Comparison of ENCODE assay signal across 17 mouse cellular contexts in genomic region chr12:4158179-4158578, GRCm38 (mm10). TPM values are rescaled to one million over a fixed set of nuclear protein-coding genes. Genes with fewer than 3 reads are reported as not detected.
DNase-seq lines count a peak whose midpoint lies in the region; ATAC-seq lines count a peak whose summit lies in the region.
"Had no signal": no experiment of that assay in that cellular context is flagged by ENCODE, and none has a peak within 500 bp of the region (broad histone marks: within the 10 kb centered on the region; RNA-seq: fewer than 3 reads in every experiment).

No protein-coding gene starts in this region.

- H3K9ac ChIP-seq in embryonic facial prominence, embryonic 15.5 days = no peak overlapping the region
- H3K9ac ChIP-seq in liver, embryonic 12.5 days = no peak overlapping the region
- H3K9ac ChIP-seq: heart, embryonic 13.5 days; hindbrain, embryonic 13.5 days; intestine, embryonic 15.5 days had no signal

- peaks cover 10% of the 10 kb centered on the region; the same call in 1 of the 2 replicates for H3K4me1 ChIP-seq in embryonic facial prominence, embryonic 15.5 days
- peaks cover 7% of the 10 kb centered on the region; the same call in 1 of the 2 replicates for H3K4me1 ChIP-seq in embryonic facial prominence, embryonic 10.5 days
- peaks cover 11% of the 10 kb centered on the region for H3K4me1 ChIP-seq in megakaryocyte, embryonic 14.5 days
- no peaks in the 10 kb centered on the region for H3K4me1 ChIP-seq in liver, embryonic 12.5 days
- H3K4me1 ChIP-seq: hindbrain, embryonic 13.5 days; intestine, embryonic 15.5 days had no signal

- no peak for DNase-seq in embryonic facial prominence, embryonic 10.5 days (ENCODE audit: low spot score)
- no peak for DNase-seq in B cell, adult 2 months
- no peak for DNase-seq in adrenal gland, postnatal 25 days
- DNase-seq: adrenal gland, postnatal 10 days; gastrocnemius, adult 2 months; gastrocnemius, postnatal 25 days; heart, adult 11 months had no signal

- no peaks in the 10 kb centered on the region for H3K36me3 ChIP-seq in embryonic facial prominence, embryonic 15.5 days
- H3K36me3 ChIP-seq in embryonic facial prominence, embryonic 10.5 days (replicated peaks) = no peaks in the 10 kb centered on the region
- no peaks in the 10 kb centered on the region for H3K36me3 ChIP-seq in megakaryocyte, embryonic 14.5 days (replicated peaks; ENCODE audit: low read length)
- H3K36me3 ChIP-seq in liver, embryonic 12.5 days = no peaks in the 10 kb centered on the region
- H3K36me3 ChIP-seq: forebrain, embryonic 10.5 days; heart, embryonic 13.5 days; hindbrain, embryonic 13.5 days; intestine, embryonic 15.5 days had no signal

- H3K4me2 ChIP-seq in embryonic facial prominence, embryonic 15.5 days (replicated peaks) = no peak overlapping the region
- H3K4me2 ChIP-seq in liver, embryonic 12.5 days = no peak overlapping the region
- H3K4me2 ChIP-seq: heart, embryonic 13.5 days; hindbrain, embryonic 13.5 days; intestine, embryonic 15.5 days had no signal

- ATAC-seq in embryonic facial prominence, embryonic 15.5 days (ENCODE audit: insufficient number of reproducible peaks, low FRiP score, low TSS enrichment, low read depth) = no peak
- ATAC-seq in granulocyte monocyte progenitor cell, adult 5-6 weeks (replicated peaks; ENCODE audit: poor library complexity, severe bottlenecking) = peak; percentile 62
- no peak for ATAC-seq in liver, embryonic 12.5 days
- ATAC-seq: forebrain, embryonic 14.5 days had no signal

- no peaks in the 10 kb centered on the region for H3K27me3 ChIP-seq in embryonic facial prominence, embryonic 15.5 days
- no peaks in the 10 kb centered on the region for H3K27me3 ChIP-seq in embryonic facial prominence, embryonic 10.5 days (replicated peaks; ENCODE audit: low read depth, poor library complexity, severe bottlenecking)
- H3K27me3 ChIP-seq in megakaryocyte, embryonic 14.5 days (replicated peaks) = no peaks in the 10 kb centered on the region
- no peaks in the 10 kb centered on the region for H3K27me3 ChIP-seq in liver, embryonic 12.5 days (replicated peaks)
- H3K27me3 ChIP-seq: heart, embryonic 13.5 days; hindbrain, embryonic 13.5 days; intestine, embryonic 15.5 days had no signal

- no peaks in the 10 kb centered on the region for H3K9me3 ChIP-seq in embryonic facial prominence, embryonic 15.5 days (replicated peaks)
- no peaks in the 10 kb centered on the region for H3K9me3 ChIP-seq in embryonic facial prominence, embryonic 10.5 days
- H3K9me3 ChIP-seq in megakaryocyte, embryonic 14.5 days = no peaks in the 10 kb centered on the region
- H3K9me3 ChIP-seq in liver, embryonic 12.5 days (replicated peaks) = no peaks in the 10 kb centered on the region
- H3K9me3 ChIP-seq: forebrain, embryonic 10.5 days; heart, embryonic 13.5 days; hindbrain, embryonic 13.5 days; intestine, embryonic 15.5 days had no signal

- H3K4me3 ChIP-seq in embryonic facial prominence, embryonic 15.5 days (replicated peaks) = no peak overlapping the region
- no peak overlapping the region for H3K4me3 ChIP-seq in embryonic facial prominence, embryonic 10.5 days
- H3K4me3 ChIP-seq in megakaryocyte, embryonic 14.5 days (replicated peaks) = peak overlapping the region; percentile 46
- H3K4me3 ChIP-seq in liver, embryonic 12.5 days = no peak overlapping the region
- H3K4me3 ChIP-seq: erythroblast, embryonic 14.5 days; forebrain, embryonic 10.5 days; gastrocnemius, adult 2 months; heart, embryonic 13.5 days; hindbrain, embryonic 13.5 days; intestine, embryonic 15.5 days had no signal

- 89% methylated on average over 3 of the region's 3 CpGs for WGBS in embryonic facial prominence, embryonic 15.5 days
- 93% methylated on average over 3 of the region's 3 CpGs for WGBS in embryonic facial prominence, embryonic 10.5 days
- WGBS in liver, embryonic 12.5 days (ENCODE audit: insufficient replicate concordance) = 15% methylated on average over 3 of the region's 3 CpGs

- H3K27ac ChIP-seq in embryonic facial prominence, embryonic 15.5 days (replicated peaks) = 0 out of 2 replicates have a peak overlapping the region, but pooled peaks have one; percentile 44
- no peak overlapping the region for H3K27ac ChIP-seq in embryonic facial prominence, embryonic 10.5 days (replicated peaks)
- no peak overlapping the region for H3K27ac ChIP-seq in liver, embryonic 12.5 days
- H3K27ac ChIP-seq: forebrain, embryonic 10.5 days; heart, embryonic 13.5 days; hindbrain, embryonic 13.5 days; intestine, embryonic 15.5 days had no signal

RNA-seq across cellular contexts. Expression of gene Adcy3, which starts 25.3 kb away (rescaled TPM):
- polyA plus RNA-seq in embryonic facial prominence, embryonic 15.5 days (2015; fragmentation: Nextera tagmentation; extraction: Ambion mirVana) = 16.5 and 17.4 TPM in 2 replicates
- polyA plus RNA-seq in embryonic facial prominence, embryonic 10.5 days (2016; fragmentation: Nextera tagmentation; extraction: Ambion mirVana) = 6.1 and 7.7 TPM in 2 replicates
- total RNA-seq in granulocyte monocyte progenitor cell, adult 5-6 weeks (2014; fragmentation: Nextera tagmentation) = 2.2 and 3.6 TPM in 2 replicates
- 2.3 and 2.7 TPM in 2 replicates for total RNA-seq in granulocyte monocyte progenitor cell, adult 5-6 weeks (2017)
- polyA plus RNA-seq in megakaryocyte, embryonic 14.5 days (2012; ENCODE audit: insufficient read depth, low replicate concordance) = 0.89 and 2.8 TPM in 2 replicates
- polyA plus RNA-seq in liver, embryonic 12.5 days (2016; fragmentation: Nextera tagmentation; extraction: Ambion mirVana) = 2.0 and 2.1 TPM in 2 replicates
- total RNA-seq in adrenal gland, postnatal 25 days (2021) = 28.3 and 39.5 TPM in 2 replicates
